Mouse (Mus musculus) lung, postnatal 4 days (tissue): ENCODE data around the gene Gapt.

Experiments
- DNase-seq, 2 experiments: peaks; one replicate each; pipeline ENCODE4 v3.0.0; 2021

Gapt gene

DNA sequence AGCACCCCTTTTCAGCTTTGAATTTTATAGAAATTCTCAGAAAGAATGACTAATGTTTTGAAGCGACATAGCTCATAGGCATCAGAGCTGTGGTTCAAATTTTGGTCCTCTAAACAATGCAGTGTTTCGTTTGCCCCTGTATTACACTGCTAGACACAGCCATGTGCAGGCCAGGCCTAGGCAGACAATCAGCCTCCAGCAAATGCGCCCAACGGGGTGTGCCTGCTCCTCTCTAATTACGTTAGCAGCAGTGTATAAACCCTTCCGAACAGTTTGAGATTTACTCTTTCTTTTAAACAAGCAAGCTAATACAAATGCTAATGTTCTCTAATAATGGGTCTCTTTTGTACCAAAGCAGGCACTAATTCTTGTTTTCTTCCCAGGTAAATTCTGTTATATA is 14.4 kb downstream of the Gapt start:
- DNase-seq: no peak

- no peak for DNase-seq
These were observed 23.9 kb downstream of the Gapt start for GRCm38 (mm10) chr13:110332958-110333597.

DNA sequence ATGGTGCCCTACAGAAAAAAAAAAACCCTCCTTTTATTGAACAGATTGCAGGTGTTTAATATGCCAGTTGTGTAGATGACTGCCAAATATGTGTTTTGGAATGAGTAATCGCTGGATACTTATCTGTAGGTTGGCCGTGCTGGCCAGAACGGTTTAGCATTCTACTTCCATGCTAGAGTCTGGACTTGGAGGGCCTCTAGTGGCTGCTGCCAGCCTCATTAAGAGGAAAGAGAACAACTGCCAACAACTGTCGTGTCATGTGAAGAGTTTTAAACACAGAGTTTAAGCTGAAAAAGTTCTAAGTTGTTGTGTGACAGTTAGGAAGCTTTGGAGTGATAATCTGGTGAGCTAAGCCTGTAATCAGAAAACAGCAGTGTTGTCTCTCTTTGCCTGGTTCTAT is 38.3 kb downstream of the Gapt start:
- DNase-seq: peak; percentile 18 to 26

GRCm38 (mm10) chr13:110307188-110307587 is 49.8 kb downstream of the Gapt start:
- no peak for DNase-seq
